In the genomic region with DNA sequence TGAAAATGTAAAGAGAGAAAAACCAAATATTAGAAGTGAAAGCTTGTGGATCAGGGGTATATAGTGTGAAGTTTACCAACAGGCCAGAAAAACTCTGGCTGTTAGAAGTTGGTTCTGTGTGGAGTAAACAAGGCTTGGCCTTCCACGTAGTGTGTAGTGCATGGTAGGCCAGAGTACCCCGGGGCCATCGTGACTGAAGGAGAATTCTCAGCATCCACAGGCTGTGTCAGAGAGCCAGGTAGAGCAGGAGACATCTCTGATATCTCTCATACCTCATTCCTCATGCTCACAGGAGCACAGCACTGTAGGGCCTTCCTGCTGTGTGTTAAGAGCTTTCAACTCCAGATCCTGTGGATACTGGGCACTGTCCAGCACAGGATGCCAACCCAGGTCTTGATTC, we compare ENCODE assay signal across 33 mouse cellular contexts.
"Had no signal": no experiment of that assay in that cellular context is flagged by ENCODE, and none has a peak within 500 bp of the region (broad histone marks: within the 10 kb centered on the region; RNA-seq: fewer than 3 reads in every experiment).

No protein-coding gene starts in this region.

- ATAC-seq: hindbrain, embryonic 16.5 days; hindbrain, postnatal 0 days; inflammation-experienced regulatory T-cells, adult 6 months; intestine, embryonic 15.5 days; intestine, embryonic 16.5 days; intestine, postnatal 0 days had no signal

- H3K9me3 ChIP-seq: heart, embryonic 12.5 days; heart, embryonic 13.5 days; heart, embryonic 15.5 days; hindbrain, embryonic 10.5 days; hindbrain, embryonic 12.5 days; hindbrain, embryonic 13.5 days; hindbrain, embryonic 15.5 days; intestine, embryonic 15.5 days; kidney, embryonic 15.5 days had no signal

- H3K4me2 ChIP-seq: heart, embryonic 12.5 days; heart, embryonic 13.5 days; heart, embryonic 15.5 days; hindbrain, embryonic 12.5 days; hindbrain, embryonic 13.5 days; hindbrain, embryonic 14.5 days; hindbrain, embryonic 15.5 days; intestine, embryonic 15.5 days; kidney, embryonic 15.5 days had no signal

- H3K4me3 ChIP-seq: heart, embryonic 12.5 days; heart, embryonic 13.5 days; heart, embryonic 15.5 days; hindbrain, embryonic 10.5 days; hindbrain, embryonic 12.5 days; hindbrain, embryonic 13.5 days; hindbrain, embryonic 15.5 days; intestine, embryonic 15.5 days; kidney, embryonic 15.5 days; layer of hippocampus, adult 2 months; left cerebral cortex, adult 2 months had no signal

- DNase-seq: heart, postnatal 10 days; heart, postnatal 14 days; heart, postnatal 36 days; heart, postnatal 4 days; kidney, adult 11 months; kidney, adult 18-20 months; kidney, adult 8-10 months; kidney, adult 9 months; kidney, postnatal 10 days; kidney, postnatal 14 days; kidney, postnatal 25 days; kidney, postnatal 36 days; kidney, postnatal 4 days; layer of hippocampus, adult 9-11 months; layer of hippocampus, postnatal 36 days had no signal

- H3K27me3 ChIP-seq: heart, embryonic 12.5 days; heart, embryonic 13.5 days; heart, embryonic 15.5 days; hindbrain, embryonic 12.5 days; hindbrain, embryonic 13.5 days; hindbrain, embryonic 15.5 days; intestine, embryonic 15.5 days; kidney, embryonic 15.5 days had no signal

- H3K9ac ChIP-seq: heart, embryonic 12.5 days; heart, embryonic 13.5 days; heart, embryonic 15.5 days; hindbrain, embryonic 12.5 days; hindbrain, embryonic 13.5 days; hindbrain, embryonic 14.5 days; hindbrain, embryonic 15.5 days; intestine, embryonic 15.5 days; kidney, embryonic 15.5 days had no signal

- H3K4me1 ChIP-seq: heart, embryonic 15.5 days; hindbrain, embryonic 12.5 days; hindbrain, embryonic 13.5 days; hindbrain, embryonic 15.5 days; intestine, embryonic 15.5 days; kidney, embryonic 15.5 days had no signal

- H3K27ac ChIP-seq: heart, embryonic 13.5 days; heart, embryonic 15.5 days; hindbrain, embryonic 10.5 days; hindbrain, embryonic 12.5 days; hindbrain, embryonic 13.5 days; hindbrain, embryonic 14.5 days; hindbrain, embryonic 15.5 days; hindbrain, postnatal 0 days; intestine, embryonic 15.5 days; kidney, embryonic 15.5 days; kidney, postnatal 0 days; layer of hippocampus, adult 2 months; left cerebral cortex, adult 2 months had no signal

- H3K36me3 ChIP-seq: heart, embryonic 12.5 days; heart, embryonic 13.5 days; heart, embryonic 15.5 days; hindbrain, embryonic 10.5 days; hindbrain, embryonic 12.5 days; hindbrain, embryonic 13.5 days; hindbrain, embryonic 15.5 days; intestine, embryonic 15.5 days; kidney, embryonic 15.5 days had no signal
